Mouse (Mus musculus): Measurements from ENCODE around the gene Gm20683.
A peak's percentile ranks its signal among the peaks of the same experiment; 100 is the strongest.
"Not testable (repeated sequence)": the region's sequence is repeated elsewhere in the genome, so short reads cannot be mapped to it uniquely, and the experiment has no call there.

Gene Gm20683

DNA sequence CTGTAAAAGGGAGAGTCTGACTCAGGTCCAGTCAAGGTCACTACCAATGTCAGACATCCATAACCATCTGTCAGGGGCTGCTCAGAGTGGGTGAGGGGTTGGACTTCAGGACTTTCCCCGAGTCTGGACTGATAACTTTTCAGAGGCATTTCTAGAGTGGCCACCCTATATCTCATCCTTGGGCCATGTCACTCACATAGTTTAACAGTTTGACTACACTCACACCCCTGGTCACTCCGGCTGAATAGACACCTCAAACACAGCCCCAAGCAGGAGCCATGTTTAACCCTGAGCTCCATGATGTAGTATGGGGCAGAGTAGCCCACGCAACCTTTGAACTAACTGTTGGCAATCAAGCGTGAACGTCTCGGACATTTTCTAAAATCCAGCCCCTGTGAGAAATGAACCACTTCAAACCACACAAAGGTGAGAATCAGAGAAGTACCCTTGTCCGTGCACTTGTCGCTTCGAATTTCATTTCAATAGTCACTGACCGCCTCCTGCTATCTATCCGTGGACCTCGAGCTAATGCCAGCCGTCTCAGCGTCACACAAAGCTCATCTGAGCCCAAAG, 32.7 kb upstream of the Gm20683 start:
- no peak for DNase-seq (ENCODE audit: low spot score)

DNA sequence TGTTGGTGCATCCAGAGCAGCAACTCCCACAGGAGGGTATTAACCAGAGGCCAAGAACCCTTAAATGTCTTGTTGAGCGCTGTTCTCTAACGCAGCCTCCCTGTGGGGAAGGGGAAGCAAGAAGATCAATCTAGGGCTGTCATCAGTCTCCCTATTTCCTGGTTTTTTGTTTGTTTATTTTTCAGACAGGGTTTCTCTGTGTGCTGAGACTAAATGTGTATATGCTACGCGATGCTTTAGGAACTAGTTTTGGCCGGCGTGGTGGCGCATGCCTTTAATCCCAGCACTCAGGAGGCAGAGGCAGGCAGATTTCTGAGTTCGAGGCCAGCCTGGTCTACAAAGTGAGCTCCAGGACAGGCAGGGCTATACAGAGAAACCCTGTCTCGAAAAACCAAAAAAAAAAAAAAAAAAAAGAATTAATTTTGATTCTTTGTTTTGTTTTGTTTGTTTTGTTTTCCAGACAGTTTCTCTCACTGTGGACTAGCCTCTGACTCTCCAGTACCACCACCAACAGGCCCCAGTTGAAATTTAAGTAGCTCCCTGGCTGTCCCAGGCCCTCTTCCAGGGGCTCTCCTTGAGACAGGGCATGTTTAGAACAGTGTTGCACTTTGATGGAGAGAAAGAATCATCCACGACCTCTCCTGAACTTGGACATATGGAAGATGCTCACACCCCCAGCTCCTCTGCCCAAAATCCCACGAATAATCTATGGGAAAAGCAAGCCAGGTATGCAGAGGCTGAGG, 32.0 kb upstream of the Gm20683 start:
- no peak for DNase-seq (ENCODE audit: low spot score)

DNA sequence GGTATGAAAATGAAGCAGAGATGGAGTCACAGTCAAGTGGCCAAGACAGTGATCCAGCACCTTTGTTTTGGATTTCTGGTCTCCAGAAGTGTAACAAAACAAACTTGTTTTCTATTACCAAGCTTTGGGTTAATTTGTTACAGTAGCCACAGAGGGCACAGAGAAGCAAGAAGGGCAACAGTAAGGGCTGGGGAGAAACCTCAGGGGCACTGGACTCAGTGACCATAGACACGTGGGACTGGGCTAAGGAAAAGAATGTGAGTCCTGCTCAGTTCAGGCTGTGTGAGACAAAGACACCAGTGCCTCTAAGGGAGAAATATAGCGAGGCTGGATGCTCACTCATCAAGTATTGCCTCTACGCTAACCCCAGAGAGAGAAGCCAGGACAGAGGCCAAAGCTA, 31.1 kb upstream of the Gm20683 start:
- no peak for DNase-seq (ENCODE audit: low spot score)

DNA sequence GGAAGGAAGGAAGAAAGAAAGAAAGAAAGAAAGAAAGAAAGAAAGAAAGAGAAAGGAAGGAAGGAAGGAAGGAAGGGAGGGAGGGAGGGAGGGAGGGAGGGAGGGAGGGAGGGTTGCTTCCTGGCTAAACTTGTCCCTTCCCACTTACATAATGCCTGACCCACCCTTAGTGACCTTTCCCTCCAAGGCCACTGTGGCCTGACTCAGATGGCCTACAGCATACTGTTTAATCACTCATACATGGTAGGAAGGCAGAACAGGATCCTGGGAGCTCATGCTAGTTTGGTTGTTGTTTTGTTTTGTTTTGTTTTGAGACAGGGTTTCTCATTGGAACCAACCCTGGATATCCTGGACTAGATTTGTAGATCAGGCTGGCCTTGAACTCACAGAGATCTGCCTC, 30.0 kb upstream of the Gm20683 start:
- not testable (repeated sequence) for DNase-seq (ENCODE audit: low spot score)

DNA sequence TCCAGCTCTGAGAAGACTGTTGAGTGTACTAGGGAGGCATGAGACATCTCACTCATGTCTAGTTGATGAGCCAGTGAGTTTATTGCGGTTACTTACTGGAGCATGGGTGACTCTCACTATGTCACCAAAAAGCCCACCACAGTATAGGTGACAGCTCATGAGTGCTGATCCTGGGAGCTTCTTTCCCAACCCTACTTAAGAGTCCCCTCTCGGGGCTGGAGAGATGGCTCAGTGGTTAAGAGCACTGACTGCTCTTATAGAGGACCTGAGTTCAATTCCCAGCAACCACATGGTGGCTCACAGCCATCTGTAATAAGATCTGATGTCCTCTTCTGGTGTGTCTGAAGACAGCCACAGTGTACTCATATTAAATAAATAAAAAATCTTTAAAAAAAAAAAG, 28.4 kb upstream of the Gm20683 start:
- DNase-seq (ENCODE audit: low spot score) = no peak

DNA sequence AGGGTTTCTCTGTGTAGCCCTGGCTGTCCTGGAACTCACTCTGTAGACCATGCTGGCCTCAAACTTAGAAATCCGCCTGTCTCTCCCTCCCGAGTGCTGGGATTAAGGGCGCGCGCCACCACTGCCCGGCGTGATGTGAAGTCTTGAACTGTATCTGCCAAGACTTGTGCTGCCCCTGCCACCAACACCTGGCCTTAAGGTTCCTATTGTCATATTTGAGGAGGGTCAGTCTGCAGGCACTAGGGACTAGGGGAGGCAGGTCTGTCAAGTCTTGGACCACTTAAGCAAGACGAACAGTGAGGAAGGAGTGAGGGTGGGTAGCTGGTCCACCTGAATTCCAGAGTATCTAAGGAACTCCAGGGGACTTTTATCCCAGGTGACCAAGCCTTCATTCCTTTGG, 27.9 kb upstream of the Gm20683 start:
- DNase-seq (ENCODE audit: low spot score) = no peak

DNA sequence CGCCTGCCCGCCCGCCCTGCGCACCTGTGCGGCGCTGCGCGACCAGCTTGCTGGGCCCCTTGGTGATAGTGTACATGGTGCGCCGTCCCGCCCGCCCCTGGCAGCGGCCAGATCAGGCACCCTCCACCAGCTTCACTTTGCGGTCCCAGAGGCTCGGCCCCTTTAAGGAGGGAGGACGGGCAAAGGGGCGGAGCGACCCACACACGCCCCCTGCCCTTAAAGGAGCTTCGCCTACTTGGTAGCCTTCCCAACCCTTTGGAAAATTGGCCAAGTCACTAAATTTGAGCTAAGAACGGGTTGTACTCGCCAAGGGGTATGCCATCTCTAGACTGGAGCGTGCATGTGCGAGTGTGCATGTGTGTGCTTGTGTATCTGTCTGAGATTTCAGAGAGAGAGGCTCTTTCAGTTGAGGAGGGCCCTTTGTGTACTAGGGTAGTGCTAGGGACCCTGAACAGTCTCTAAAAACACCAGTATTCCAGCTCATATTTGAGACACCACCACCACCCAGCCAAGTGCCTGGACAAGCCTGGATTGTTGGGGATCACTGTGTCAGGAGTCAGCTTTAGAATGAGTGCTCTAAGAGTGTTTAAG, 27.1 kb upstream of the Gm20683 start, which contains the start of gene Mcrip2:
Gene Mcrip2, minus strand, starts transcription at position 164 of the 591 bp plus-strand sequence.
- no peak for DNase-seq (ENCODE audit: low spot score)

DNA sequence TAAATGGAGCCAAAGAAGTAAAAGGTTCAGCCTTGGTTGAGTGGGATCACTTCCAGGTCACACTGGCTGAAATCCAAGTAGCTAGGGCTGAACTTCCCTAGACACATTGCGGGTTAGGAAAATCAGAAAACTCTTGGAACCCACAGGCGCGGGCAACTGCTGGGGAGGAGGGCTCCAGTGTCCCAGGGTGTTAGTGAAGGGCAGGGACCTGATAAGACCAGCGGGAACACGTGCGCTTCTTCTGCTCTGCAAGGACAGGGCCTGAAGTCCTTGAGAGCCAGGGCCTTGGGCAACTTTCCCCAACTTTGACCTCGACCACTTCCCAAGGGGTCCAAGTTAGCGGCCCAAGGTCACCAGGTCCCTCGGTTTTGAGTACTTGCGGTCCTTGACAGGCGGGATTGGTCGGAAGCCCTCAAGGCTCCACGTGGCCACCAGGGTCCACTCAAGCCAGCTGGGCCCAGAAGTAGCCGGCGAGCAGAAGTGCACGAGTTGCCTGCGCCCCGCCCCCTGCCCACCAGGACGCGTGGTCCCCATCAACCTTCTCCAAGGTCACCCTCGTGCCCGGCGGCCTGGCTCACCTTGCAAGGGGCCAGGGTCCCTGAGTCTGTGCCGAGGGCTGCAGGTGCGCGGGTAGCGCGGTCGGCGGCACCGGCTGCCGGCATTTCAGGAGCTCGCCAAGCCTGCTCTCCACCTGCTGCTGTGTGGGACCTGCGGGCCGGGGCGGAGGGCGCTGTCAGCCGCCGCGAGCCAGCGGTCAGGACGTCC, 26.5 kb upstream of the Gm20683 start:
- DNase-seq (ENCODE audit: low spot score) = no peak

DNA sequence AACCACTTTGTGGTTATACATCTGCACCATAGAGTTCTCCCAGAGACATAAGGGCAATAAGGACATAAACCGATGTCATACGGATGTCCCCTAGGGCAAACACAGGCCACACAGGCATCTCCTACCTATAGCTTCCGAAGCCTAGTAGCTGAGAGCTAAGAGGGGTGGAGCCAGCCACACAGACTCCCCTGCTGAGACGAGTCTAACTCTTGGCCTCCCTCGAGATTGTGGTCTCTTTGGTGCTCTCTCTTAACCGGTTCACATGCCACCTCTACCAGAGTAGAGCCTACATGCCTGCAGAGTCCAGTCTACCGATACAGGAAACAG, 25.9 kb upstream of the Gm20683 start:
- DNase-seq (ENCODE audit: low spot score) = no peak

DNA sequence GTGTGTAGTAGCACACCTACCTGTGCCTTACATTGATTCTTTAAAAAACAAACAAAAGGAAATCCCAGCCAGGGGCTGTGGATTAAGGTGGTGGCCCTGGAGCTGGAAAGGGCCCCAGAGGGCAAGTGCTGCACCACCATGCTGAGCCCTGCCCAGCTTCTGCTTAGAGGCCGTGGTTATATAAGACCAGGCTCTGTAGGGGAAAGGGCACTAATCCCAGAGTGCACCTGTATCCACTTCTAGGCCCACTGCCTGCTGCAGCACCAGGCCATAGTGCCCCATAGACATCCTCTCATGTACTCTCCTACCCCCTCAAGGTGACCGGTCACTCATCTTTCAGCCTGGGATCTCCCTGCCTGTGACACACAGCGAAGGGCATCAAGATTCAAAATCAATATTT, 24.6 kb upstream of the Gm20683 start:
- no peak for DNase-seq (ENCODE audit: low spot score)

DNA sequence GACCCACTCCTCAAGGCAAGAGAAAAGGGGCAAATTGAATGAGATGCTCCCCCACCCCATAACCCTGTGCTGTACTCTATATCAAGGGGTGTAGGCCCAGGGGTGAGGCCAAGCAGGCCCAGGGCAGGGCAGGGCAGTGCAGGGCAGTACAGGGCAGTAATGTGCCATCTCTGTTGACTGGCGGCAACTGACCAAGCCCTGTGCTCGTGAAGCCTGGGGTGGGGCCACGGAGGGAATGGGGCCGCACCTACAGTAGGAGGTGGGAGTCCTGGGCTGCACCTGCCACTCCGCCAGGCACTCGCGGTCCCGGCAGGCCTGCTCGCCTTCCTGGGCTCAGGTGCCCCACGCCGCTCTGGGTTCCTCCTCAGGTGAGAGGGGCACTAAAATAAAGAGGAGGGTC, 23.7 kb upstream of the Gm20683 start:
- no peak for DNase-seq (ENCODE audit: low spot score)

DNA sequence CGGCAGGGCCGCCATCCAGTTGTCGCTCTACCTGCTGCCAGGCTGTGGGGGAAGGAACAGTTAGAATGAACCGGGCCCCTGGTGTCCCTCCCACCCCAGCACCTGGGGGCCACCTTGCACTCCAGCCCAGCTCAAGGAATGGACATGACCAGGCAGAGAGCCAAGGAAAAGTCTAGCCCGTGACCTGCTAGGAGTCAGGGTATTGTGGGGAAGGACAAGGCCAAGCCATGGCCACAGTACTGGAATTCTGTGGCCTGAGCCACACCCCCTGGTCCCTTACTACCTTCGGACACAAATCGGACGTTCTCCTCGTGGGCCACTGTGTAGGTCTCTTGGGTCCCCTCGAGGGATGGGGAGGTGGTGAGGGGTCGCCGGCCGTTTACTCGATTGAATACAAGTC, 22.7 kb upstream of the Gm20683 start:
- DNase-seq (ENCODE audit: low spot score) = no peak

DNA sequence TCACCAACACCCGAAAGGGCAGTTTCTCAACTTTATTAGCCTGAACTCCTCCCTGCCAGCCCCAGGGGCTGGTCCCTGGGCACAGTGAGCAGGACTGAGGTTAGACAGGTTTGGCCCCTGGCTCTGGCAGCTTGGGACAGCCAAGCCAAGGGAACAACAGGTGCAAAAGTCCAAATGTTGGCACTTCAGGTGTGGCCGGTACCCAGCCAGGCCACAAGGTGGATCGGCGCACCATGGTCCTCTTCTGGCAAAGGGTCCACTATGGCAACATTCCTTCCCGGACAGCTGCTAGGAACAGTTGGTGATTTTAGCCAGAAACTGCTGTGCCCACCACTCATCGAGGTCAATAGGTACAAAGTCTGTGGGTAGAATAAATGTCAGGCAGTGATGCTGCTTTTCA, 22.1 kb upstream of the Gm20683 start:
- DNase-seq (ENCODE audit: low spot score) = no peak

DNA sequence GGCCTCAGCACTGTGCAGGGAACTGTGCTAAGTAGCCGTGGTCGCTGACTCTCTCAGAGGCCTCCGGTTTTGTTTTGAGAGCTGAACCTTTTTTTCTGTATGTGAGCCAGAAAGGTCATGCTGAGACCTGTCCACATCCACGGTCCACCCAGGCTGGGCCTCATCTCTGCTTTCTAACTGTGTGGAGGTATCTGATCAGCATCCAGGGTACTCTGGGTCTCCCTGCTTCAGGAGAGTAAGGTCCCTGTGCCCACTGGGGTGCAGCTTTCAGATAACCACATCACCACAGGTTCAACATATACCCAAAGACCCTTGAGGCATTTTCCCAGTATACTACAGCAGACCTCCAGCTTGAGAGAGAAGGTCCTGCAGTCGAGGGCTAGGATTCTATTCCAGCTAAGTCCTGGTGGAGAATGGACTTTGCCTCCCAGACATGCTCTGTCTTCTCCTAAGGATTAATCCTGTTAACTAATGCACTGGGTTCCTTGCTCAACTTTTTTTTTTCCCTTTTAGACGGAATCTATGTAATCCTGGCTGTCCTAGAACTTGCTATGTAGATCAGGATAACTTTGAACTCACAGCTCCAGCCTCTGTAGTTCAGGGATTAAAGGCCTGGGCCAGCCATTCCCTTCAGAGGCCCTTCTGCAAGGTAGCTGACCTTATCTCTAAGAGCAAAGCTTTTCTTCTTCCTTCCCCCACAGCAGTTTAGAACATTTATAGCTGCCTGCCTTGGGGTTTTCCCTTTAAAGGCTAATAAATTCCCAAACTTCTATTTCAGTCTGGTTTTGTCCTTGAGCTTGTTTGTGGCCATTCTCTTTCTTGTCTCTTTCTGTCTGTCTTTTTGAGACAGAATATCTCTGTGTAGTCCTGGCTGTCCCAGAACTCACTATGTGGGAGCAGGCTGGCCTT, 20.4 kb upstream of the Gm20683 start:
- no peak for DNase-seq (ENCODE audit: low spot score)

DNA sequence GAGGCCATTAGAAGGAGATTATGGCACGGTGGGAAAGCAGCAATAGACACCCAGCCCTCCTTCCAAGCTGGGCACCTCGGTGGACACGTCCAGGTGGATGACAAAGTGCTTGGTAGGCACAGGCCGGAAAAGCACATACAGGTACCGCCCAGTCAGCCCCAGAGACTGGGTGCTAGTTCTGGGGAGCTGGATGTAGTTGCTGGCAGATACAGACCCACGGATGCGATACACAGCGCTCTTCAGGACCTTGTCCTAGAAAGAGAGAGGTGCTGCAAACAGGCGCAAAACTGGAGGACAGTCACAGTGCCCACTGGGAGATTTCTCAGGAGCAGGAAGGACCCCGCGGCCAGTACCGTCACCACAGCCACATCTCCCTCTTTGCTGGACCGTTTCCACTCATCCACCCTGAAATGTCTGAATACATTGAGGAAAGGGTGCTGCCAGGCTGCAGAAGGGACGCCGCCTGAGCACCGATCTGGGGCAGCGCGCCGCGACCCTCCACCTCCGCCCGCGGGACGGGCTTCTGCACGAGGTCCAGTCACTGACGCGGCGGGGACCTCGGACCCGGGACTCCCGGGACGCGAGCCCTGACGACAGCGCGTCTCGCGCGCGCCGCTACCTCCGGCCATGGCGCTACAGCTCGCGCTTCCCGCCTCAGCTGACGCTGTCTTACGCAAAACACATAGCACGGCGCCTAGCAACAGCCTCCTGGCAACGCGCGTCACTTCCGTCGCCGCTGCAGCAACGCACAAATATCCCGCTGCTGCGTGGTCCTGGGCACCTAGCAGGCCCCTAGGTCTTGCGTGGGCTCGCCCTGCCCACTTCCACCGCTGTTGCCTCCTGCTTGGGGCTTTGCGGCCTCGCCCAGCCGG, 19.5 kb upstream of the Gm20683 start, which contains the start of gene Wdr90:
Gene Wdr90, minus strand, starts transcription at position 670 of the 872 bp plus-strand sequence.
- peak; percentile 78 for DNase-seq (ENCODE audit: low spot score)

DNA sequence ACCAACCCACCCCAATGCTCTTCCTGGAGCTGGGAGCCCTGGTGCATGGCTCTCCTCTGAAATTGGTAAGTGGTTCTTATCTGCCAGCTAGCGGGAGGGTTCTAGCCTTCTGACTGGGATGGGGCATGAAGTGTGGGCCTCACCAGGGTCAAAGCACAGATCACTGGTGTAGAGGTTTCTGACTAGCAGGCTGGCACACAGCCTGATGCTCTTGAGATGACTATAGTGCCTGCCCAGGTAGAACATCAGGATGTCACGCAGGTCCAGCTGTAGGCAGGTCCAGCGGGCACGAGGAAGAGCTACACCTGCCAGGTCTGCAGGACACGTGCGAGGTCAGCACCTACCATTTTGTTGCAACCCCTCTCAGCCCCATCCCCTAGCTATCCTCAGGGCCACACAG, 18.7 kb upstream of the Gm20683 start:
- no peak for DNase-seq (ENCODE audit: low spot score)

DNA sequence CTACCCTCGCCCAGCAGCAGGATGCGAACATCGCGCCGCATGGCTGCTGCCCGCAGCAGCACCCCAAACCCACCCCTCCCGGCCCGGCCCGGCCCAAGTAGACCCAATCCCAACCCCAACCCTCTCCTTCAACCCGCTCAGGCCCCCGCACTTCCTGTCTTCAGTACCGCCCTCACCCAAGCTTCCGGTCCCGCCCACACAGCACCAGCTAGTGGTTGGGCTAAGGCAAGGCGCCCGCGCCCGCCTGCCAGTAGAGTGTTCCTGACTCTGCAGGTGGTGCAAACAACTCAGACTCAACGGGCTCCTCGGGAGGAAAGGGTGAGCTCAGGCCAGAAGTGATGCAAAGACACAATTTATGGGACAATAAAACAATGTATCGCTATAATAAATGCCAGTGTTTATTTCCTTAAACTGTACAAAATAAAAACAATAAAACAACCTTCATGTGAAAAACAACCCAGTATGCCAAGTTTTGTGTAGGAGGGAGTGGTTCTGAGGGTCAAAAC, 2.9 kb upstream of the Gm20683 start, which contains the start of gene Rhot2:
Gene Rhot2, minus strand, starts transcription at position 456 of the 506 bp plus-strand sequence.
- DNase-seq (ENCODE audit: low spot score) = peak; percentile 83

DNA sequence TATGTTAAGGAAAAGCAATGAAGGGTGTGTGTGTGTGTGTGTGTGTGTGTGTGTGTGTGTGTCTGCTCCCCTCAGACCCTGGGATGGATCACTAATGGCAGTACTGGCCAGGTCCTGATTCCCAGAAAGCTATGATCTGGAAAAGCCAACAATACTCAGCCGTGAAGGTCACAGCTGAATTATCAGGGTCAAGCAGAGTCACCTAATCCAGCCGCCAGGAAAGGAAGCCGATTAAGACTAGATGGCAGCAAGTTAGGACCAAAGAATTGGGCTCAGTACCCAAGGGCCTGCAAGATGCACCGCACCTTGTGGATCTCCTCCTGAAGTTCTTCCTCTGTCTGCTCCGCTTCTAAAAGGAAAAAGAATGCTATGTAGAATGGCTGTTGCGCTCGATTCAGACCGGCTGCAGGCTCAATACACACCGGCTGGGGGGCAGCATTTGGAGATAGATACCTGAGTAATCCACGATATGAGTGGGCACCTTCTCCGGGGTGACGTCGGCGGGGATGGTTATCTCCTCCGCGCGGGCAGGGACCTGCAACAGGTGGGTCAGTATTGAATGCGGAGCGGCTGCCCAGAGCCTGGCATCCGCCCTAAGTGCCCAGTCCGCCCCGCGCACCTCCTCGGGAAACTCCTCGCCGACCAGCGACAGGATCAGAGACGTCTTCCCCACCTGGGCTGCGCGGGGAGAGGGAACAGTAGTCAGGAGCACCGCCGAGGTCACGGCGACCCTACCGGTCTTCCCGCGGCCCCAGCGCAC, 2.3 kb upstream of the Gm20683 start:
- DNase-seq (ENCODE audit: low spot score) = no peak

DNA sequence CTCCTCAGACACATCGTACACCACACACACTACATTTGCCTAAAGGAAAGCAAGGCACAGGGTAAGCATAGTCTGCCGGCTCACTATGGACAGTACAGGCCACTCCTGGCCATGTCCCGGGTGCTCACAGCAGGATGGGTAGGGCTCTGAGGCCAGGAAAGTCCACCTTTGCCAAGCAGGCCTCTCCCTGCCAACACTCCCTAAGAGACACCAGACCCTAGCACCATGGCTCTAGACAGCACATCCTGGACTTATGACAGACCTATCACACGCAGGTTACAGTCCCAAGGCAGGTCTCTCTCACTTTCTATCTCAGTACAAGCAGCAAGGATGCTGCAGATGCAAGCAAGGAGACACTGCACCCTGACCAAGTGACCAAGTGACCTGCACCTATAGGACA, 1.6 kb upstream of the Gm20683 start:
- DNase-seq (ENCODE audit: low spot score) = no peak

DNA sequence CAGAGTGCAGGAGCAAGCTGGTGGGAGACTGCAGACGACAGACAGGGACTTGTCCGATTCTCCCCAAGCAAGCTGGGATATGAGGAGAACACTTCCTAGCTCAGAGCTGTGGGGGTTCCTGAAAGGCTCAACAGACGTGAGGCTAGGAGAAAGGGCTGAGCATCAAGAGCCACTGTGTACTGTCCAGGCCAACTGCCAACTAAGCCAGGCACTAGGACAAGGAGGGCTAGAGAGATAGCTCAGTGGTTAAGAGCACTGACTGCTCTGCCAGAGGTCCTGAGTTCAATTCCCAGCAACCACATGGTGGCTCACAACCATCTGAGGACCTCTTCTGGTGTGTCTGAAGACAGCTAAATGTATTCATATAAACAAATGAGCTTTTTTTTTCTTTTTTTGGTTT, 946 bp upstream of the Gm20683 start:
- no peak for DNase-seq (ENCODE audit: low spot score)
